Mouse (Mus musculus): Measurements from ENCODE around the gene Eef1b2. TPM values are rescaled to one million over a fixed set of nuclear protein-coding genes. Genes with fewer than 3 reads are reported as not detected.
A peak's percentile ranks its signal among the peaks of the same experiment; 100 is the strongest.
"Not testable (repeated sequence)": the region's sequence is repeated elsewhere in the genome, so short reads cannot be mapped to it uniquely, and the experiment has no call there.

The Eef1b2 gene
- polyA plus RNA-seq (2014; fragmentation: Nextera tagmentation; extraction: Ambion mirVana): 531 and 625 TPM in 2 replicates

DNA sequence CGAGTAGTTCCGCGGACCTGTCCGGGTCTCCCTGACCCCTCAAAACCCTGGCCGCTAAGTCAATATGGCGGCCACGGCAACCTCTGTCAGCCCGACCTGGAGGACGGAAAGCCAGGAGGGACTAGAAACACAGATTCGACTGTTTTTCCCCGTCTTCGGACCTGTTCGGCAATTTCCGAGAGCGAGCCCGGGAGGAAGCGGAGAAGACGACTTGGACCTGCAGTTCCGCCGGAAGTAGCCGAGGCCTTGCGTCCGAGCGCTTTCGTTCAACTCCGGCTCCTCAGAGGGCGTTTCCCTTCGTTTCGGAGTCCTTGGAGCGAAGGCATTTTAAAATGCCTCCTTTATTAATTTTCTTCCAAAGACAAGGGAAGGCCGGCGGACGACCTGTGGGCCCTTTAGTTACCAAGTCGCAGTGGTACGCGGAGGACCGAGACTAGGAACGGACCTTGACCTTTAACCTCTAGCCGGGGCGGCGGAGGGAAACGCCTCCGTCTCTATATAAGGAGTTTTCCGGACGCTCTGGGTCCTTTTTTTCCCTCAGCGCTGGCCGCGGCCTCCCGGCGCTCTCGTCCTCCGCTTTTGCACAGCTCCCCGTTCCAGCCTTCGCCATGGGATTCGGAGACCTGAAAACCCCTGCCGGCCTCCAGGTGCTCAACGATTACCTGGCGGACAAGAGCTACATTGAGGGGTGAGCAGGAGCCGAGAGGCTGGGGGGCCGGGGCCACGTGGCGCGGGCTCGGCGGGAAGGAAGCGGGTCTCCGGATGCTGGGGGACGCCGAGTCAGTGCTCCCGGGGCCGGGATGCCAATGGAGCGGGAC is at the start of gene Eef1b2, which contains the start of gene Ndufs1:
Eef1b2 (plus strand) TSS at position 222 of the 818 bp plus-strand sequence.
Ndufs1 (minus strand) TSS at position 230 of the 818 bp plus-strand sequence.
- H3K27me3 ChIP-seq (replicated peaks; ENCODE audit: control insufficient read depth, insufficient read depth, low read length): no peaks in the 10 kb centered on the region
- 0% methylated on average over 72 of the region's 72 CpGs for WGBS
- H3K9me3 ChIP-seq (replicated peaks; ENCODE audit: control insufficient read depth, low read length): no peaks in the 10 kb centered on the region
- peaks cover 18% of the 10 kb centered on the region for H3K4me1 ChIP-seq (ENCODE audit: control insufficient read depth, insufficient read depth, low read length)
- H3K36me3 ChIP-seq (ENCODE audit: control insufficient read depth, insufficient read depth, low read length): peaks cover 28% of the 10 kb centered on the region
- peak within 1 kb of the TSS; percentile 98 for H3K4me3 ChIP-seq (ENCODE audit: low read depth, low read length)
- peak within 1 kb of the TSS; percentile 97 for H3K9ac ChIP-seq (ENCODE audit: low read length)
- H3K4me2 ChIP-seq (ENCODE audit: low read length): peak within 1 kb of the TSS; percentile 82
- DNase-seq (ENCODE audit: low spot score) (peak; percentile 99), ATAC-seq (peak; percentile 89)
- H3K27ac ChIP-seq (ENCODE audit: low read depth, low read length): peak within 1 kb of the TSS; percentile 70; the same call in 1 of the 2 replicates

- Histone ChIP-seq H3K27me3 (replicated peaks; ENCODE audit: control insufficient read depth, insufficient read depth, low read length) (no peaks in the 10 kb centered on the region), H3K9me3 (replicated peaks; ENCODE audit: control insufficient read depth, low read length) (no peaks in the 10 kb centered on the region), H3K27ac (ENCODE audit: low read depth, low read length) (no peak overlapping the region), H3K4me2 (ENCODE audit: low read length) (no peak overlapping the region; the same call in 1 of the 2 replicates), H3K36me3 (ENCODE audit: control insufficient read depth, insufficient read depth, low read length) (peaks cover 4% of the 10 kb centered on the region; the same call in 1 of the 2 replicates), H3K4me3 (ENCODE audit: low read depth, low read length) (no peak overlapping the region), H3K9ac (ENCODE audit: low read length) (no peak overlapping the region), H3K4me1 (ENCODE audit: control insufficient read depth, insufficient read depth, low read length) (no peaks in the 10 kb centered on the region)
- ATAC-seq (no peak), DNase-seq (ENCODE audit: low spot score) (no peak)
- 25% methylated on average over 3 of the region's 3 CpGs for WGBS
Measured at GRCm38 (mm10) chr1:63129273-63129672, 47.4 kb upstream of the Eef1b2 start.

DNA sequence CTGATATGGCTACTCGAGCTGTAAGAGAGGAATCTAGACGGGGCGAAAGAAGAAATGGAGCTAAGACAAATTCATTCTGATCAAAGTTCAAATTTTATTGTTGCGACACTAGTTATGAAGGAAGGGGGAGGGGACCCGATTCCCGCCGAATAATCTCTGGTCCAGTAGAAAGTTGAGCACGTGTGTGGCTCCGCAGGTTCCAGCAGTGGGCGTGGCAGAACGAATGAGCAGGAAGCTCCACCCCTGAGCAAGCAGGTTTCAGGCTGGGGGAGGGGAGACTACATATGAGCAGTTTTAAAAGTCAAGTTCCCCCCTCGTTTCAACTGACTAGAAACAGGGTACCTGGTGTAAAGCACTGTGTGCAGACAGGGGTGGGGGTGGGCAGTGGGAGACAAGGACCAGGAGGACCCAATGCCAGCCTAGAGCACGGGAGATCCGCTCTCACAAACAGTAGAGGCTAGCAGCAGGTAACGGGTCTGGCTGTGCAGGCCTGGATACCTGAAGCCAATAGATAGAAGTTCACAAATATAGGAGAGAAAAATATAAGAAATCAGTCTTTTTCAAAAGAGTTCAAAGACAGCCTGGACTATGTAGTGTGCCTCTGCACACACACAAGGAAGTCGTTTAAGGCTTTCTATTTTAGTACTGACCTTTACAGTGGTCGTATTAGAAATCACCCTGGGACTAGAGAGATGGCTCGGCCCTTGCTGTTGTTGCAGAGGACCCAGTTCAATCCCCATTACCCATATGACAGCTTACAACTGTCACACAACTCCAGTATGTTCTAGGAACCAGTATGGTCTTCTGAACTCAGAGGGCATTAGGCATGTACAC is 46.6 kb upstream of the Eef1b2 start:
- peak; percentile 52 for ATAC-seq
- H3K27me3 ChIP-seq (replicated peaks; ENCODE audit: control insufficient read depth, insufficient read depth, low read length): no peaks in the 10 kb centered on the region

GRCm38 (mm10) chr1:63130883-63131282 is 45.7 kb upstream of the Eef1b2 start:
- Histone ChIP-seq H3K9me3 (replicated peaks; ENCODE audit: control insufficient read depth, low read length) (no peaks in the 10 kb centered on the region), H3K4me3 (ENCODE audit: low read depth, low read length) (no peak overlapping the region), H3K27ac (ENCODE audit: low read depth, low read length) (no peak overlapping the region), H3K4me1 (ENCODE audit: control insufficient read depth, insufficient read depth, low read length) (no peaks in the 10 kb centered on the region), H3K36me3 (ENCODE audit: control insufficient read depth, insufficient read depth, low read length) (no peaks in the 10 kb centered on the region), H3K4me2 (ENCODE audit: low read length) (no peak overlapping the region), H3K27me3 (replicated peaks; ENCODE audit: control insufficient read depth, insufficient read depth, low read length) (no peaks in the 10 kb centered on the region), H3K9ac (ENCODE audit: low read length) (no peak overlapping the region)
- DNase-seq (ENCODE audit: low spot score) (no peak), ATAC-seq (no peak)
- WGBS: 92% methylated on average over 2 of the region's 2 CpGs

More for the DNA sequence above, 46.6 kb upstream of the Eef1b2 start:
- Histone ChIP-seq H3K9me3 (replicated peaks; ENCODE audit: control insufficient read depth, low read length) (no peaks in the 10 kb centered on the region), H3K4me2 (ENCODE audit: low read length) (peak overlapping the region; percentile 38), H3K4me3 (ENCODE audit: low read depth, low read length) (peak overlapping the region; percentile 7; the same call in 1 of the 2 replicates), H3K4me1 (ENCODE audit: control insufficient read depth, insufficient read depth, low read length) (no peaks in the 10 kb centered on the region), H3K36me3 (ENCODE audit: control insufficient read depth, insufficient read depth, low read length) (peaks cover 4% of the 10 kb centered on the region; the same call in 1 of the 2 replicates), H3K9ac (ENCODE audit: low read length) (no peak overlapping the region), H3K27ac (ENCODE audit: low read depth, low read length) (no peak overlapping the region)
- no peak for DNase-seq (ENCODE audit: low spot score)
- WGBS: 17% methylated on average over 18 of the region's 18 CpGs

GRCm38 (mm10) chr1:63131766-63132165 is 44.9 kb upstream of the Eef1b2 start:
- ATAC-seq (no peak), DNase-seq (ENCODE audit: low spot score) (no peak)
- H3K4me1 ChIP-seq (ENCODE audit: control insufficient read depth, insufficient read depth, low read length): no peaks in the 10 kb centered on the region
- H3K27ac ChIP-seq (ENCODE audit: low read depth, low read length): no peak overlapping the region
- WGBS: 91% methylated on average over 11 of the region's 11 CpGs
- H3K4me3 ChIP-seq (ENCODE audit: low read depth, low read length): no peak overlapping the region
- H3K9me3 ChIP-seq (replicated peaks; ENCODE audit: control insufficient read depth, low read length): no peaks in the 10 kb centered on the region
- H3K36me3 ChIP-seq (ENCODE audit: control insufficient read depth, insufficient read depth, low read length): no peaks in the 10 kb centered on the region
- no peak overlapping the region for H3K4me2 ChIP-seq (ENCODE audit: low read length)
- no peak overlapping the region for H3K9ac ChIP-seq (ENCODE audit: low read length)
- no peaks in the 10 kb centered on the region for H3K27me3 ChIP-seq (replicated peaks; ENCODE audit: control insufficient read depth, insufficient read depth, low read length)

DNA sequence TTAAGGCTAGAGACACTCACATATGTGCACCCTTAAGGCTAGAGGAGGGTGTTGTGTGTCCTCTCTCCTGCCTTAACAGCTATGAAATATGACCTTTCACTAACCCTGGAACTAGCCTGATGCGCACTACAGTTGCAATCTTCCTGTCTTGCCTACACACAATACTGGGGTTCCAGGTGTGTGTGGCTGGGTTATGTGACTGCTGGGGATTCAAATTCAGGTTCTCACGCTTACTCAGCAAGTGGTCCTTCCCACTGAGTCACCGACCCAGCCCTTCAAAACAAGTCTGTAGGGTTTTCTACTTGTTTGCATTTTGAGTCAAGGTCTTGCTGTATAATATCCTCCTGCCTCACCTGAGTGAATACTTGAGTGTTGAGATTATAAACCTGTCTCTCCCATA is 42.1 kb upstream of the Eef1b2 start:
- DNase-seq (ENCODE audit: low spot score) (no peak), ATAC-seq (no peak)
- WGBS: 88% methylated on average over 3 of the region's 3 CpGs
- Histone ChIP-seq H3K27ac (ENCODE audit: low read depth, low read length) (no peak overlapping the region), H3K9me3 (replicated peaks; ENCODE audit: control insufficient read depth, low read length) (no peaks in the 10 kb centered on the region), H3K27me3 (replicated peaks; ENCODE audit: control insufficient read depth, insufficient read depth, low read length) (no peaks in the 10 kb centered on the region), H3K4me2 (ENCODE audit: low read length) (no peak overlapping the region), H3K36me3 (ENCODE audit: control insufficient read depth, insufficient read depth, low read length) (peaks cover 6% of the 10 kb centered on the region; the same call in 1 of the 2 replicates), H3K4me1 (ENCODE audit: control insufficient read depth, insufficient read depth, low read length) (no peaks in the 10 kb centered on the region), H3K9ac (ENCODE audit: low read length) (no peak overlapping the region), H3K4me3 (ENCODE audit: low read depth, low read length) (no peak overlapping the region)

GRCm38 (mm10) chr1:63137971-63138370 is 38.7 kb upstream of the Eef1b2 start:
- H3K4me3 ChIP-seq (ENCODE audit: low read depth, low read length): no peak overlapping the region
- no peaks in the 10 kb centered on the region for H3K9me3 ChIP-seq (replicated peaks; ENCODE audit: control insufficient read depth, low read length)
- H3K36me3 ChIP-seq (ENCODE audit: control insufficient read depth, insufficient read depth, low read length): peaks cover 21% of the 10 kb centered on the region
- H3K4me1 ChIP-seq (ENCODE audit: control insufficient read depth, insufficient read depth, low read length): no peaks in the 10 kb centered on the region
- H3K4me2 ChIP-seq (ENCODE audit: low read length): no peak overlapping the region
- 88% methylated on average over 2 of the region's 2 CpGs for WGBS
- DNase-seq (ENCODE audit: low spot score): no peak
- no peak overlapping the region for H3K9ac ChIP-seq (ENCODE audit: low read length)
- no peaks in the 10 kb centered on the region for H3K27me3 ChIP-seq (replicated peaks; ENCODE audit: control insufficient read depth, insufficient read depth, low read length)
- ATAC-seq: no peak
- no peak overlapping the region for H3K27ac ChIP-seq (ENCODE audit: low read depth, low read length)

GRCm38 (mm10) chr1:63138586-63138985 is 38.0 kb upstream of the Eef1b2 start:
- 100% methylated on average over 1 of the region's 1 CpGs for WGBS
- not testable (repeated sequence) for H3K4me3 ChIP-seq (ENCODE audit: low read depth, low read length); H3K9me3 ChIP-seq (replicated peaks; ENCODE audit: control insufficient read depth, low read length); DNase-seq (ENCODE audit: low spot score); H3K27ac ChIP-seq (ENCODE audit: low read depth, low read length); H3K4me1 ChIP-seq (ENCODE audit: control insufficient read depth, insufficient read depth, low read length); H3K4me2 ChIP-seq (ENCODE audit: low read length); H3K27me3 ChIP-seq (replicated peaks; ENCODE audit: control insufficient read depth, insufficient read depth, low read length); H3K9ac ChIP-seq (ENCODE audit: low read length); ATAC-seq
- peaks cover 26% of the 10 kb centered on the region for H3K36me3 ChIP-seq (ENCODE audit: control insufficient read depth, insufficient read depth, low read length)
